Mouse (Mus musculus): ENCODE results near the gene Aox4. TPM values are rescaled to one million over a fixed set of nuclear protein-coding genes. Genes with fewer than 3 reads are reported as not detected.

Gene Aox4
- polyA plus RNA-seq, 1 experiment from 2014 or later = 0.04 TPM

DNA sequence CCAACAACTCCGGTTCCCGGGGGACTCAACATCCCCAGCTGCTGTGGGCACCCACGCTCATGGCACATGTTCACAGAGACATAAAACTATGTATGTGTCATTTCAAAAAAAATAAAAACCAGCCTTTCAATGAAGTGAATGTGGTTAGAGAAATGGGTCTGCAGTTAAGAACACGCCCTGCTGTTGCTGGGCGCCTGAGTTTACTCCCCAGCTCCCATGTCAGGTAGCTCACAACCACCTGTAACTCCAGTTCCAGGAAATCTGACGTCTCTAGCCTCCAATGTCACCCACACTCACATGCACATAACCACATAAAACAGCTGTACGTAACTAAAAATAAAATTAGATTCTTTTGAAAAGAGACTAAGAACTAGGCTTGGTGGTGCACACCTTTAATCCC lies 90.9 kb downstream of the Aox4 start:
- H3K4me2 ChIP-seq (replicated peaks; ENCODE audit: low read depth, low read length) = no peak overlapping the region
- 88% methylated on average over 7 of the region's 7 CpGs for WGBS

DNA sequence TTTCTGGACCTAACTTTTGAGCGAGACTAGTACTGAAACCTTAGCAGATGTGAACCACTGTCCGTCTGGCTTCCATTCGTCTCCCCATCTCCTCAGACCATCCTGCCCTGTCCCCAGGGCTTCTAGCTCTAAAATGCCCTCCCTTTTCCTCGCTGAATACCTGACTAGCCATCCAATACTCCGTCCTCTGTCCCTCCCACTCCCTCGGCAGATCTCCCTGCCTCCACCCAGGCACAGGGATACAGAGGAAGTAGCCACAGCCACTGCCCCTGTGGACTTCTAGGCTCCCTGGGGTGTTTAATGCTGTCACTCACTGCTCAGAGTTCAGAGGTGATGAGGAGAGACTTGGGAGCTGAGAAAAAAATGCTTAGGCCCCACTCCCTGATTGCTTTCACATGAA lies 91.8 kb downstream of the Aox4 start:
- no peaks in the 10 kb centered on the region for H3K36me3 ChIP-seq (ENCODE audit: insufficient read depth, low read length)
- H3K4me1 ChIP-seq (ENCODE audit: insufficient read depth, low read depth, low read length) = no peaks in the 10 kb centered on the region
- no peaks in the 10 kb centered on the region for H3K9me3 ChIP-seq (ENCODE audit: low read length)
- no peak for ATAC-seq
- no peak overlapping the region for H3K27ac ChIP-seq (ENCODE audit: low read length)
- DNase-seq (ENCODE audit: low spot score) = no peak
- no peak overlapping the region for H3K9ac ChIP-seq (replicated peaks; ENCODE audit: low read depth)
- H3K4me3 ChIP-seq (ENCODE audit: low read depth, low read length) = no peak overlapping the region
- WGBS = 70% methylated on average over 6 of the region's 6 CpGs
- TF ChIP-seq EP300 (IDR thresholded peaks at IDR 0.05) (no peak), CTCF (IDR thresholded peaks at IDR 0.05) (no peak)
- H3K27me3 ChIP-seq (replicated peaks; ENCODE audit: insufficient read depth, low read length) = no peaks in the 10 kb centered on the region
- H3K4me2 ChIP-seq (replicated peaks; ENCODE audit: low read depth, low read length) = no peak overlapping the region

More for the DNA sequence above, 90.9 kb downstream of the Aox4 start:
- no peak overlapping the region for H3K27ac ChIP-seq (ENCODE audit: low read length)
- no peak for DNase-seq (ENCODE audit: low spot score)
- no peak overlapping the region for H3K4me3 ChIP-seq (ENCODE audit: low read depth, low read length)
- no peaks in the 10 kb centered on the region for H3K4me1 ChIP-seq (ENCODE audit: insufficient read depth, low read depth, low read length)
- no peak overlapping the region for H3K9ac ChIP-seq (replicated peaks; ENCODE audit: low read depth)
- TF ChIP-seq CTCF (IDR thresholded peaks at IDR 0.05) (no peak), EP300 (IDR thresholded peaks at IDR 0.05) (no peak)
- ATAC-seq = no peak
- H3K27me3 ChIP-seq (replicated peaks; ENCODE audit: insufficient read depth, low read length) = no peaks in the 10 kb centered on the region
- H3K36me3 ChIP-seq (ENCODE audit: insufficient read depth, low read length) = no peaks in the 10 kb centered on the region
- H3K9me3 ChIP-seq (ENCODE audit: low read length) = no peaks in the 10 kb centered on the region

GRCm38 (mm10) chr1:58303009-58303408 lies 92.8 kb downstream of the Aox4 start:
- Histone ChIP-seq H3K27ac (ENCODE audit: low read length) (no peak overlapping the region), H3K4me1 (ENCODE audit: insufficient read depth, low read depth, low read length) (no peaks in the 10 kb centered on the region), H3K4me3 (ENCODE audit: low read depth, low read length) (no peak overlapping the region), H3K36me3 (ENCODE audit: insufficient read depth, low read length) (no peaks in the 10 kb centered on the region), H3K9me3 (ENCODE audit: low read length) (no peaks in the 10 kb centered on the region), H3K9ac (replicated peaks; ENCODE audit: low read depth) (no peak overlapping the region), H3K4me2 (replicated peaks; ENCODE audit: low read depth, low read length) (no peak overlapping the region), H3K27me3 (replicated peaks; ENCODE audit: insufficient read depth, low read length) (no peaks in the 10 kb centered on the region)
- WGBS = 87% methylated on average over 6 of the region's 6 CpGs
- ATAC-seq (no peak), DNase-seq (ENCODE audit: low spot score) (no peak)
- TF ChIP-seq EP300 (IDR thresholded peaks at IDR 0.05) (no peak), CTCF (IDR thresholded peaks at IDR 0.05) (no peak)

DNA sequence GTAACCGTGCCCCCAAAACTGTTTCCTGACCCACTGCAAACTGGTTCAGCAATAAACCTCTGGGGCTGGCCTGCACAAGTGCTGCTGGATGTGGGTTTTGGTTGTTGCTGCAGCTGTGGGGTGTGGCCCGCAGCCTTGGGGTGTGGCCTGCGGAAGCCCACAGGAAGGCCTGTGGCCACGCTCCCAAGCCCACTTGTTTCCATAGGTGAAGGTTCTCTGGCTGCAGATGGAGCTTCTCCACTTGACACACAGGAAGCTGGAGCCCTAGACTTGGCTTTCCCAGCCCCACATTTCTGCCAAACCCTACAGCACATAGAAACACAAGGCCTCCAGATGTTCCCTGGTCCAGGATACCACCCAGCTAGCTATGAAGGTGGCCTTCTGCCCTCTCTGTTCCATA lies 93.5 kb downstream of the Aox4 start:
- DNase-seq (ENCODE audit: low spot score) (peak; percentile 37), ATAC-seq (peak; percentile 74)
- no peak overlapping the region for H3K4me2 ChIP-seq (replicated peaks; ENCODE audit: low read depth, low read length)
- H3K36me3 ChIP-seq (ENCODE audit: insufficient read depth, low read length) = no peaks in the 10 kb centered on the region
- no peaks in the 10 kb centered on the region for H3K27me3 ChIP-seq (replicated peaks; ENCODE audit: insufficient read depth, low read length)
- WGBS = 63% methylated on average over 4 of the region's 4 CpGs
- no peak overlapping the region for H3K4me3 ChIP-seq (ENCODE audit: low read depth, low read length)
- H3K4me1 ChIP-seq (ENCODE audit: insufficient read depth, low read depth, low read length) = no peaks in the 10 kb centered on the region
- no peaks in the 10 kb centered on the region for H3K9me3 ChIP-seq (ENCODE audit: low read length)
- no peak overlapping the region for H3K27ac ChIP-seq (ENCODE audit: low read length)
- H3K9ac ChIP-seq (replicated peaks; ENCODE audit: low read depth) = no peak overlapping the region
- TF ChIP-seq EP300 (IDR thresholded peaks at IDR 0.05) = no peak
- TF ChIP-seq CTCF (IDR thresholded peaks at IDR 0.05) = no peak

GRCm38 (mm10) chr1:58304296-58304695 lies 94.1 kb downstream of the Aox4 start:
- TF ChIP-seq CTCF (IDR thresholded peaks at IDR 0.05) (no peak), EP300 (IDR thresholded peaks at IDR 0.05) (0 out of 2 replicates have a peak, but pooled peaks have one; percentile 4)
- H3K9me3 ChIP-seq (ENCODE audit: low read length) = no peaks in the 10 kb centered on the region
- DNase-seq (ENCODE audit: low spot score) (peak; percentile 71), ATAC-seq (peak; percentile 87)
- no peak overlapping the region for H3K9ac ChIP-seq (replicated peaks; ENCODE audit: low read depth)
- no peak overlapping the region for H3K4me3 ChIP-seq (ENCODE audit: low read depth, low read length)
- no peaks in the 10 kb centered on the region for H3K27me3 ChIP-seq (replicated peaks; ENCODE audit: insufficient read depth, low read length)
- H3K4me1 ChIP-seq (ENCODE audit: insufficient read depth, low read depth, low read length) = no peaks in the 10 kb centered on the region
- no peaks in the 10 kb centered on the region for H3K36me3 ChIP-seq (ENCODE audit: insufficient read depth, low read length)
- no peak overlapping the region for H3K4me2 ChIP-seq (replicated peaks; ENCODE audit: low read depth, low read length)
- H3K27ac ChIP-seq (ENCODE audit: low read length) = no peak overlapping the region
- 54% methylated on average over 12 of the region's 12 CpGs for WGBS

GRCm38 (mm10) chr1:58307181-58307580 lies 97.0 kb downstream of the Aox4 start:
- no peak; the same call in 1 of the 2 replicates for ATAC-seq
- Histone ChIP-seq H3K4me2 (replicated peaks; ENCODE audit: low read depth, low read length) (no peak overlapping the region), H3K27me3 (replicated peaks; ENCODE audit: insufficient read depth, low read length) (no peaks in the 10 kb centered on the region), H3K4me3 (ENCODE audit: low read depth, low read length) (no peak overlapping the region), H3K27ac (ENCODE audit: low read length) (no peak overlapping the region), H3K9me3 (ENCODE audit: low read length) (no peaks in the 10 kb centered on the region), H3K36me3 (ENCODE audit: insufficient read depth, low read length) (no peaks in the 10 kb centered on the region), H3K9ac (replicated peaks; ENCODE audit: low read depth) (no peak overlapping the region), H3K4me1 (ENCODE audit: insufficient read depth, low read depth, low read length) (no peaks in the 10 kb centered on the region)
- no peak for DNase-seq (ENCODE audit: low spot score)
- WGBS = 56% methylated on average over 8 of the region's 8 CpGs
- TF ChIP-seq EP300 (IDR thresholded peaks at IDR 0.05) (no peak), CTCF (IDR thresholded peaks at IDR 0.05) (no peak)

DNA sequence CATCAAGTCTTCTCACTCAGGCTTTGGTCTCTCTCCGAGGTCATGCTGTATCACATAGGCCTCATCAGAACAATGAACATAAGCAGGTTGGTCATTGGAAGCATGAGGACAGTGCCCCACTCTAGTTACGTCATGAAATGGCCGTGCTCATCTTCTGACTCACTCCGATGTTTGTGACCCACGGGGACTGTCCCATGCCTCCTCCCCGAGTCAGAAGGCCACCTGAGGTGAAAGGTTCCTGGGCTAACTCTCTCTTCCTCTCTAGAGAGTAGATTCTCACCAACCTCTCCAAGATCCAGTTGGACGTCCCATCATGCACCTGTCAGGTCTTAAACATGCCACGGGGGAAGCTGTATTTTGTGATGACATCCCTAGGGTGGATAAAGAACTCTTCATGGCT lies 98.4 kb downstream of the Aox4 start:
- Histone ChIP-seq H3K4me2 (replicated peaks; ENCODE audit: low read depth, low read length) (no peak overlapping the region), H3K4me1 (ENCODE audit: insufficient read depth, low read depth, low read length) (no peaks in the 10 kb centered on the region), H3K4me3 (ENCODE audit: low read depth, low read length) (no peak overlapping the region), H3K27ac (ENCODE audit: low read length) (no peak overlapping the region), H3K9ac (replicated peaks; ENCODE audit: low read depth) (no peak overlapping the region), H3K9me3 (ENCODE audit: low read length) (no peaks in the 10 kb centered on the region), H3K36me3 (ENCODE audit: insufficient read depth, low read length) (no peaks in the 10 kb centered on the region), H3K27me3 (replicated peaks; ENCODE audit: insufficient read depth, low read length) (no peaks in the 10 kb centered on the region)
- TF ChIP-seq EP300 (IDR thresholded peaks at IDR 0.05) (no peak), CTCF (IDR thresholded peaks at IDR 0.05) (no peak)
- ATAC-seq (no peak), DNase-seq (ENCODE audit: low spot score) (no peak)
- WGBS = 86% methylated on average over 8 of the region's 8 CpGs

All from lung, postnatal 0 days (tissue).